Mouse (Mus musculus): Measurements from ENCODE around the gene Sorcs2.
A peak's percentile ranks its signal among the peaks of the same experiment; 100 is the strongest.

Gene Sorcs2

DNA sequence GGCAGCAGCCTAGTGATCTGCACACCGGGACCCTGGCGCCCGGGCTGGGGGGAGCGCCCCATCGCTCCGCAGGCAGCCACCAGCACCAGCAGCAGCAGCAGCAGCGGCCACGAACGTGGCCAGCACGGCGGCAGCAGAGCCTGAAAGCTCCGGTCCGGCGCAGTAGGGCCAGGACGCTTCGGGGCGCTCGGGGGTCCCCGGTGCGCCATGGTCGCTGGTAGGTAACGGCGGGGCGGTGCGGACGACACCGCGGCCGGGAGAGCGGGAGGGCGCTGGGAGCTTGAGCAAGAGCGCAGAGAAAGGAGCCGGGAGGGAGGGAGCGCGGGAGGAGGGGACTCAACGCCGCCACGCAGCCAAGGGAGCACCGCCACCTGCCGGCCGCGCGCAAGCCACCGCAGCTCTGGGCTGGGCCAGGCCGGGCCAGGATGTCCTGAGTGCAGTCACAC lies at the start of gene Sorcs2:
TSS of gene Sorcs2 (minus strand) at position 303 of the 446 bp plus-strand sequence.
- DNase-seq, result peak; percentile 86 to 89

DNA sequence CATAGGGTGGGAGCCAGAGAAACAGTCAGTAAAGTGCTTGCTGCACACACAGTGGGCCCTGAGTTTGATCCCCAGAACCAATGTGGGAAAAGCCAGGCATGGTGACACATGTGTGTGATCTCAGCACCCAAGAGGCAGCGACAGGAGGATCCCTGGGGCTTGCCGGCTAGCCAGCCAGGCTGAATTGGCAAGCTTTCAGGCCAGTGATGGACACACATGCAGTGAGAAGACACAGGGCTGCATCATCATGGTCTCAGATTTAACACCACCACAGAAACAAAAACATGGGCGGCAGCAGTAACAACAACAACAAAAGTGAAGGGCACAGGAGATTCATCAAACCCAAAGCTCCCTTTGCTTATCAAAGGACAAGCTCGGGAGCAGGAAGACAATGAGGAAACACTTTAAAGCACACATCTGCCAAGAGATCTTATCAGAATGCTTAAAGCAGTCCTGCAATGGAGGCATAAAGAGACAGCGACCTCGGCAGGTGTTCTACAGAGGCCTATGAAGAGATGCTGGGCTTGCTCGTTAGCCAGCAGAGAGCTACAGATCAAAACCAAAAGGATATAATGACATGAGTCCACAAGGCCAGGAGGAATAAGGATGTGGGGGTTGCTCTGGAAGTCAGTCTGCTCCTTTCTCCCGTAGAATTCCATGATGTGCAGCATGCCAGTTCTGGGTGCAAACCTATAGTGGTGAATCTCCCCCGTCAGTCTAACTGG lies 48.4 kb upstream of the Sorcs2 start:
- no peak for DNase-seq

DNA sequence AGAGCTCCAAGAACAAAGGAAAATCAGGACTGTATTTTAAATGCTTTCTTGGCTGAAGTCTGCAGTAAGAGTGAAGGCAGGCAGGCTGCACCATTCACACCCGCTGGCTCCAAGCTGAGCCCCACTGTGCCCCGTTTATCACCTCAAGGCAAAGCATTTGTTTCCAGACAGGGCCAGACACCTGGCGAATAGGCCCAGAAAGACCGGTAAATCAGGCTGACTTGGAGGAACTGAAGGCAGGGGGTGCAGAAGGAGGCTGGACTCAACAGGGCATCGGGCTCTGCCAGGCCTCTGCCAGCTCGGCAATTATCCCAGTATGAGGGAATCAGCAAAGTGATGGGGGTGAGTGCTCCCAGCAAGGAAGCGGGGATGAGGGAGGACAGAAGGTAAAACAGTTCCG lies 47.1 kb upstream of the Sorcs2 start:
- no peak for DNase-seq

DNA sequence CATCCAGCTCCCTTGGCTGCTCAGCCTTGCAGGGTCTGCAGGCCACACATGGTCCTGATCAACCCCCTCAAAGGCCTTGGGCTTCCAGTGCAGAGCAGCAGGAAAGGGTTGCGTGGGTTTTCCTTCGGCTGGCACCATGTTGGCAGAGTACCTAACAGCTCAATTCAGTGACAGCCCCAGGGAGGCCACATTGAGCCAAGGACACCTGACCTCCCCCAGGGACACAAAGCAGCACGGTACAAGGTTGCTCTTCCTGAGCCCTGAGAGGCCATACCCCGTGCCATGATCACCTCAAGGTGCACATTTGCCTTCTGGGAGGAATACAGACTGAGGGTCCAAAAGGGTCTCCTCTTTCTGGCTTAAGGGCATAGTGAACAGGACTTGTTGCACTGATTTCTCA lies 46.7 kb upstream of the Sorcs2 start:
- DNase-seq, result no peak

DNA sequence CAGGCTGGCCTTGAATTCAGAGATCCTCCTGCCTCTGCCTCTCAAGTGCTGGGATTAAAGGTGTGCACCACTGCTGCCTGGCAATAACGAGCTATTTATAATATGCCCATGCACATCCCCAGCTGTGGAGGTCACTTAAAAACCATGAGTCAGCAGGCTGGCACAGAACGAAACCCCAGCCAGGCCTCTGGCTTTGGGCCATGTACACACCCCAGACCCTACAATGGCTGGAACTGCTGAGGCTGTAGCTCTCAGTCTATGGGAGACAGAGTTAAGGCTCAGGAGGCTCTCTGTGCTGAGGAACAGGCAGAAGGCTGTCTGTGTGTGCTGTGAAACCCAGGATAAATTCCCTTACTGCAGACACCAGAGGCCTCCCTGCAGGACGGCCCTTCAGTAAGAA lies 42.8 kb upstream of the Sorcs2 start:
- no peak for DNase-seq

DNA sequence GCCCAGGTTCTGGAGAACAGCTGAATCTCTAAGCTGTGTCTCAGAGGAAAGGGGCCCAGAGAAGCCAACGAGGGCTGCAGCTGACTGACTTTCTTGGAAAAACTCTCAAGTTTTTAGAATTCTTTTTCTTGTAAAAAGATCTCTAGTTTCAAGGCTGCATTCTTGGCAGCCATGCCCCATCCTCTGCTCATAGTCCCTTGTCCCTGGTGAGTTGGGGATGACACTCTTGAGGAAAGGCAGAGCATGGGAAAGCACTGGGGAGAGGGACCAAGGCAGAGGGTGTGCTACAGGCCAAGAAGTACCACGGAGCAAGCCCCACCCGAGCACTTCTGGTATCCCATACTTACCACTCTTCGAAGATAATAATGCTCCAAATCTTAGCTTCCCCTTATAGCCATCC lies 38.9 kb upstream of the Sorcs2 start:
- DNase-seq, result no peak

DNA sequence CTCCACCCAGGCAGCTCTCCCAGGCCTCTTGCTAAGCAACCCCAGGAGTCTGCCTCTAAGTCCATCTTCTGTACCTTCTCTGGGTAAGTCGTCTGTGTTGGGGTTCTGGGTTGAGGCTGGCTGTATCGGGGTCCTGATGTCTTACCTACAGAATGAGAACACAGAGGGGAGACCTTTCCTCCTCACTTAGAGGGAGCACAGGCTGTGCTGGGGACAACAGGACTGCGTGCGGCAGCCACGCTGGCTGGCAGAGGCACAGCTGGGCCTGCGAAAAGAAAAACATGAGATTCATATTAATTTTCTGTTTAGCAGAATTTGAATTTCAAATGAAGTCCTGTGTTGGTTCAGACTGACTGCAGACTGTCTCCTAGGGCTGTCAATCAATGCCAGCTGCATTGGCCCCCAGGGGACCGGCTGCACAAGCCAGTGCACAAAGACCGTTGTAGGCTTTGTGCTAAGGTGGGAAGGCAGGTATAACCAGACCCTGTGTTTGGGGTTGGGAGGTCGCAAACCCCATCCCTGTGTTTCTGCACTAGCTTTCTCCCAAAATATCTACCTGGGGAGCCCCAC lies 36.5 kb upstream of the Sorcs2 start:
- no peak for DNase-seq

DNA sequence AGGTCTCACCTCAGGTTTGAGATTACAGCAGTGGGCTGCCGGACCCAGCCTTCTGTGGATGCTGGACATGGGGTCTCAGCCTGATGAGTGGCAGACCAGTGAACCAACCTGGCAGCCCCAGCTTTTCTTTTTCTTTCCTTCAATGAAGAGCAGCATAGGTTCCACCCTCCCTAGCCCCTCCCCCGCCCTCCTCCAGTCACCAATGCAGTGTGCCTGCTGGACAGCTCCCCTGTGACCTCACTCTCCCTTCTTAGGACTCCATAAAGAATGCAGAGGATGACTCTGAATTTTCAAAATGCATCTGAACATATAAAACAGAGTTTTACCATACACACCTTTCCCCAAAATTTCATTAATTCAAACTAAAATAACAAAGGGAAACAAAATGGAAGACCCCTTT lies 33.8 kb upstream of the Sorcs2 start:
- DNase-seq, result peak in 1 of 2 experiments; percentile 21

DNA sequence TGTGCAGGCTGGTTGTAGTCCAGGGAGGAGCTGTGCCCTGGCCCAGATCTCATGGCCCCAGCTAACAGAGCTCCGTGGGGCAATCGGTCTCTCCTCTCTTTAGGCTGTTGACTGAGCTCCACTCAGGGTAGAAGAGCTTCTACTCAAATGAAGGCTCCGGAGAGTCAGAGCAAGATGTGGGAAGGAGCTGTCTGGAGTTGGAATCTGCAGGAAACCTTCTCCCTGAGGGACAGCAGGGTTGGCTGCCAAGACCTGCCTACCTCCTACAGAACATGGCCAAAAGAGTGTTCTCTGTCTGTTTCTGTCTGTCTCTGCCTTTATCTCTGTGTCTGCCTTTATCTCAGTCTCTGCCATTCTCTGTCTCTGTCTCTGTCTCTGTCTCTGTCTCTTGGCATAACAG lies 31.6 kb upstream of the Sorcs2 start:
- DNase-seq, result peak in 1 of 2 experiments; percentile 13

DNA sequence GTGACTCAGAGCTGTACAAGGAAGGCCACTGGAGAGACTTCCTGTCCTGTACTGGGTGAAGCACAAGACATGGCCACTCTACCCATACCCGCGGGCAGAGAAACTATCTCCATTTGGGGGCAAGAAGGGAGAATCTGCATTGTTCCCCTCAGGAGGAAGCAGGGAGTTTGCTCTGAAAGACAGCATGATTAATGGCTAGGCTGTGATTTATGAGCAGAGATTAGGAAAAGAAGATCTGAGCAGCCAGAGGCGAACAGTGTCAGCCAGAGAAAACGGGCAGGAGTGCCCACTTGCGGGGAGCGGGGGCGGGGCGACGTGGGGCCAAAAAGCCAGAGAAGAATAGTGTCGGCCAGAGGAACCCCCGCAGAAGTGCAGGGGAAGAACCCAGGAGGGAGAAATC lies 29.9 kb upstream of the Sorcs2 start:
- peak in 1 of 2 experiments; percentile 14 for DNase-seq

DNA sequence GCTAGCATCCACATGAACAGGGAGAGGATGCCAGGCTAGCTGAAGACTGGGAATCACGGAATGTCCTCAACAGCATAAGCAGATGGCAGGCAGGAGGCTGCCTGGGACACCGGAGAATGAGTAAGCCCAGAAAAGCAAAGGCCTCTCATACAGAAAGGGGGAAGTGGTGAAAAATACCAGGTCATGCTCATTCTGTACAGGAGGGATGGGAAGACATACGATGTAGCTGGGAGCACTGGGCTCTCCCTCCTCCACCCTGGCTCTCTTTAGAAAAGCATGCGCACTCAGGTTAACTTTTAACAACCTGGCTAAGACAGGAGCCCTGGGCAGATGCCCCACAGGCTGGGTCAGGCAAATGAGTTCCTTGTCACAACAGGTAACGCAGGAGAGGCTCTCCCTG lies 28.5 kb upstream of the Sorcs2 start:
- peak; percentile 64 to 84 for DNase-seq

DNA sequence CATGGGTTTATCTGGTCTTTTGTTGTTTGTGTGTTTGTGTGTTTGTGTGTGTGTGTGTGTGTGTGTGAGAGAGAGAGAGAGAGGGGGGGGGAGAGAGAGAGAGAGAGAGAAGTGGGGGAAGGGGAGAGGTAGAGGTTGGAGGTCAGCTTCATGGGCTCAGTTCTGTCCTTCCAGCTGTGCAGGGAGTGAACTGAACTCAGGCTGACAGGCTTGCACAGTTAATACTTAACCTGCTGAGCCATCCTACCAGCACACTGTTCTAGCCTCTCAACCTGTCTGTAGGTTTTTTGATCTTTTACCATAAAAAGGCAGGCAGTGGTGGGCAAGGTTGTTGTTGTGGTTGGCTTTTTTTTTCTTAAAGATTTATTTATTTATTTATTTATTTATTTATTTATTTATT lies 26.7 kb upstream of the Sorcs2 start:
- peak; percentile 17 to 55 for DNase-seq

DNA sequence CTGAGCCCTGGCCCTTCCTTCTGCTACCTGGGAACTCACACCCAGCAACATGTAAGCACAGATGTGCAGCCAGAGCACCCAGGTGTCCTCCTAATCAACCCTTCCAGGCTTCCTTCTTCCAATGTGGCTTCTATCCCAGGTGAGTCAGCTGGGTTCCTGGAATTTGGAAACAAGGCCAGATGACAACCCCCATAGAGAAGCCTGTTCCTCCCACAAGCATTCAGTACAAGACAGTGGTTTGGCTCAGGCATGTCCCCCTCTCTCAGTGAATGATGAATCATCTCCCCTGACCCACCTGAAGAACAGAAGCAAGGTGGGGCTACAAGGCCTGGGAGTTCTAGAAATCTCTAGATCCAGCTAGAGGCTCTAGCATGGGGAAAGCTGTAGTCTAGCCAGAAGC lies 24.8 kb upstream of the Sorcs2 start:
- no peak for DNase-seq

DNA sequence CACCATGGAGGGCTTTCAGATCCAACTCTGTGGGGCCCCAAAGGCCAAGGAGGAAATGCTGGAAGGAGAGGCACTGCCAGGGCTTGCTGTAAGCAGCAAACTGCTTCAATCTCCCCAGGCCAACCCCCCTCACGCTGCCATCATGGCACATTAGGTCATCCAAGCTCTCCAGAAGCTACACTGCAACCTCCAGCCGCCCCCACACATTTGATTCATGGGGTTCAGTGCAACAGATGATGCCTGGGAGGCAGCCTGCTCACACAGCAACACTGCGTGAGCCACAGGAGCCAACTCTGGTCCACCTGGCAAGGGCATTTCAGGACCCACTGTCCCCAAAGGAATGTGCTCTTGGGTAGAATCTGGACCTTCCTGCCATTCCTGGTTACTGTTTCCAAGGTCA lies 21.9 kb upstream of the Sorcs2 start:
- peak in 1 of 2 experiments; percentile 19 for DNase-seq

DNA sequence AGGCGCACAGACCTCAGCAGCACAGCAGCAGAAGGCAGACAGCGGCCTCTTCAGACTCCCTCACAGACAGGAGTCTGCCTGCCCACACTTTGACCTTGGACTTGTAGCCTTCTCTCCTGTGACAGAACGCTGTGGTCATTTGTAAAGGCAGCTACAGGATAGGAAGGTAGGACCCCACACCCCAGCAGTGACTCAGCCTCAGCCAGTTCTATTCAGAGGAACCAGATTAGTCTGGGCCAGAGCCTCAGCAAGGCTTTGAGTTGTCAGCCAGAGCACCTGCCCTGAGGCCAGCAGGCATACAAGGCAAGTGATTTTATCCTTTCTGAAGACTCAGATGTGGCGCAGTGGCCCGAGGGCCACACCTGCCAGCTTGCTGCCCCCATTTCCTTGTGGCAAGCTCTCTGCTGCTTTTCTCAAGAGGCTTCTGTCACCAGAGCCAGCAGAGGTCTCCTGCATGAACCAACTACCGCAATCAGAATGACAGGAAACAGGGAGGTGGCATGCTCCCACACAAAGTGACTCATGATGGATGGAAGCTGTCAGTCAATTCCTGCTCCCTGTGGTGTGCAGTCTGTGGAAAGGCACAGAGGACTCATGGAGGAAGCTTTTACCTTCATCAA lies 16.9 kb upstream of the Sorcs2 start:
- DNase-seq, result peak in 1 of 2 experiments; percentile 13

DNA sequence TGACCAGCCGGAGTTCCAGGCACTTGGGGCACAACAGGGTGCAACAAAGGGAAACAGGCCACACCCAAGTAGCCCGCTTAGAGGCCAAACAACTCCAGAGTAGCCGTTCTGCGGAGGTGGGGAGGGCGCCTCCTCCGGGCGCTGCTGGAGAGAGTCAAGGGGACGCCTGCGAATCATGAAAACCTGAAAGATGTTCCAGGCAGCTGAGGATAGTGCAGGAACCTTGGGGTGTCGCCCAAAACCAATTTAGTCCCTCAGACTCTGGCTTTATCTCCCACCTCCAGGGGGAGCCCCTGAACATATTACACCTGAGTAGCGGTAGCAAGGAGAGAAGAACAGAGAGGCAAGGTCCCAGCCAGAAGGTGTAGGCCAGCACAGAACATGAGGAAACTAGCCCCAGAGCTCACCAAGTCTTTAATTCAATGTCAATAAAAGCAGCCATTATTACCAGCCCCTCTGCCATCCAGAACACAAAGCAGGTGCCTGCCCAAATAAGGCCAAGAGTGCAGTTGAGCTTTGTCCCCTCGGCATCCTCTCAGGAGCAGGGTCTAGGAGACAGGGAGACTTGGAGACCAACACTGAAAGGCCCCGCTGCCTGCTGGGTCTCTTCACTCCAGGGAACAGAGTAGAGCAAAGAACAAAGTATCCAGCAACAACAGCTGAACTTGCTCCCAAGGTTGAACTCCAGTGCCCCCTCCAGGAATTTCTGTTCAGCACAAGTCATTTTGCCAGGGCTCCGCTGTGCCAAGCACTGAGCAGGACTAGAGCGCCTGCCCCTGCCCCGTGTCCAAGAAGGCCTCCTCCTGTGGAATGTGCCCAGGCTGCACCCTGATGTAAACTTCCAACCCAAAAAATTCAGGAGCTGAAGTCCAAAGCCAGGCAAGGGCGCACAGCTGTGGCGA lies 775 bp upstream of the Sorcs2 start:
- DNase-seq, result peak; percentile 79 to 89

DNA sequence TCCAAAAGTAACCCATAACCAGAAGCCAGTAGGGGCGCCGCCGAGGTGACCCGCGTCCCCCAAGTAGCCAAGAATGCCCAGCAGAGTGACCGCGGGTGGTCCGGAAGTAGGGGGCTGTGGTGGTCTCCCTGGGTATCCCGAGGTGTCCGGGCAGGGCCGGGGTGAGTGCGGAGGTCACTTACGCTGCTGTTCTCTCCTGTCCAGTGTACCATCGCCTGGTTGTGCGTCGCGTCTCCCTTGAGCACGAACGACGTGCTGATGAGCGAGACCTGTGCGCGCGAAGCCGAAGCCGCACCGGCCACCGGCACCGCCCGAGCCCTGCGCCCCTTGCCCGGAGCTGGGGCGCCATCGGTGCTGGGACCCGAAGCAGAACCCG lies 567 bp downstream of the Sorcs2 start:
- DNase-seq, result peak; percentile 5 to 36

DNA sequence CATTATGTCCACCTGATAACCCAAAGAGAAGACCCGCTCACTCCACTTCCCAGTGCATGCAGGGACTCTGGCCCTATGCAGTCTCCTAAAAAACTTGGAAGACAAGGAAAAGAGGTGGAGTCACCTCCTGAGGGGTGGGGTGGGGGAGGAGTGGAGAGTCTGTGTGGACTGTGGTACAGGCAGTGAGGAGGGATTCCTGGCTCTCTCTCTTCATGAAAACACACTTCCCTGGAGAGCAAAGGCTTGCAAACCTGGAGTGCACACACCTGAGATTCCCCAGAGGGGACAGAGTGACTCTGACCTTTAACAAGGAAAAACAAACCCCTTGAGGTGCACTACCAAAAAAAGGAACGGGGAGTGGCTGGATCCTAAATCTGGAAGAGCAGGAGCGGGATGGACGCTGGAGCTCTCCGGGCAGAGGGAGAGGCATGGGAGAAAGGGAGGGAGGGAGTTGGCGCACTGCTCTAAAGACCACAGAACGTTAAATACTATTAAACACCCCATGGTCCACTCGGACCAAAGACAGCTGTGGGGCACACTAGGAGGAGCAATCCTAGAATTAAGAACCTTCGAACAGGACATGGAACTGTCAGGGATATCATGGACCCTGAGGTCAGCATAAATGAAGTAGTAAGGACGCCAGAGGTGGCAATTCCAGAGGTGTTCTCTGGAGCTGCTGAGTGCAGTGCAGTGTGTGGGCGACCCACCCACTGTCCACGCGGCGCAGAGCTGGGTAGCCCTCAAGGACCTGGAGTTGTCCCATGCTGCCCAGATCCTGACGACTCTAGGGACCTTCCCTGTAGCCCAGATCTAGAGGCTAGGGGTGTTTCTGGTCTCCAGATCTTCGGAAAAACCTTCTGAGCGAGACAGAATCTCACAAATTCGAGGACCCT lies 1.2 kb downstream of the Sorcs2 start:
- DNase-seq, result peak in 1 of 2 experiments; percentile 45

DNA sequence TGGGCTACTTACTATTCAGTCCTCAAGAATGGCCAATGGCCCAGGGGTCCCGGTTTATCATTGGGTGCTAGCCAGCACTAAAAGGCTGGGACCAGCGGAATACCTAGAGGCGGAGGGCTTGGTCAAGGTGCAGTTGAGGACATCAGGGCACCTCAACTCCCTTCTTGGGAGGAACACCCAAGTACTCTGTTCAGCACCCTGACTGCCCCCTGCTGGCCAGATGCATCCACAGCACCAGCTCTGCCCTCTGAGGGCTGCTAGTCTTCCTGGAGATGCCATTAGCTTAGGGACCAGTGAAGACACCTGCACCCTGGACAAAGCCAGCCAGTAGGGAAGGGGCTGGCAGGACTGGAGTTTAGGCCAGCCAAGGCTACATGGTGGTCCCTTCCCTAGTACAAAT lies 1.9 kb downstream of the Sorcs2 start:
- DNase-seq, result peak; percentile 79 to 81

DNA sequence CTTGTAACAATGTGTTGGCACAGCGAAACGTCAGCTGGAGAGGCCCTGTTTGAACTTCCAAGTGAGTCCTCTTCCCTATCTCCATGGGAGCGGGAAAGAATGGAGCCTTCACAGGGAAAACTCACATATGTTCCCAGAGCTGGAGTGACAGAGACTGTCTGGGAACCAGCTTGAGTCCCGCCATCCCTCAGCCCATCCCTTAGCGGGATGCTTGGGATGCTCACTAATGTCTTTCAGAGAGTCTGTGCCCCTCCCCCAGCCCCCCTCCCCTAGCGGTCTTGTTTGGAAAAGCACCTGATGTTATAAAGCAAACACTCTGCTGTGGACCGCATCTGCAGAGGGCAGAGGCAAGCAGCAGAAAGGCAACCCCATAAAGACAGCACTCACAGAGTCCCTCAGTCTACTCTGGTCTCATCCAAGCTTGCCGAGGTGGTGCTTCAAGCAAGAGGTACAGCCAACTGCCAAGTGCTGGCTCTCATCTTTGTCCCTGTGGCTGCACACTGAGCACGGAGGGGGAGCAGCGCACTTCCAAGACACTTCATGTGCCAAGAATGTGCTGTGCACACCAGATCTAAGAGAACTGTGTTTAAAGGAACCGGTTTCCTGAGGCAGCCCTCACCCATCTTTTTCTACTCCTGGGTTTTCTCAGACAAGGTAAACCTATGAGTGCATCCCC lies 3.0 kb downstream of the Sorcs2 start:
- peak in 1 of 2 experiments; percentile 18 for DNase-seq

DNA sequence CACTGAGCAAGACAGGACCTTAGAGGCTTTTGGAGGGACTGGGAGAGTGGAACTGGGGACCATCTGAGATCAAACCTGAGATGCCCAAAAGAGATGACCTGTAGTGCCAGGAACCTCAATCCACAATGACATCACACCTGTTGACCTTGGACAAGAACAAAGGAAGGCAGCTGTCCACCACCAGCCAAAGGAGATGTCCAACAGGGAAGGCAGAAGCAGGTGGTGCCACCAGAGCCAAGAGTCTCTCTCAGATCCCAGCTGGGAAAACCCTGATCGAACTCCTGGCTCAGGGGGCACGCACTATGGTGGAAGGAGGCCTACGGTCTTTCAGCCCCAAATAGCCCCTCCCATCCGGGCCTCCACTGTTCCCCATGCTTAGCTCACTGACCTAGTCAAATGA lies 6.2 kb downstream of the Sorcs2 start:
- DNase-seq, result peak in 1 of 2 experiments; percentile 37

DNA sequence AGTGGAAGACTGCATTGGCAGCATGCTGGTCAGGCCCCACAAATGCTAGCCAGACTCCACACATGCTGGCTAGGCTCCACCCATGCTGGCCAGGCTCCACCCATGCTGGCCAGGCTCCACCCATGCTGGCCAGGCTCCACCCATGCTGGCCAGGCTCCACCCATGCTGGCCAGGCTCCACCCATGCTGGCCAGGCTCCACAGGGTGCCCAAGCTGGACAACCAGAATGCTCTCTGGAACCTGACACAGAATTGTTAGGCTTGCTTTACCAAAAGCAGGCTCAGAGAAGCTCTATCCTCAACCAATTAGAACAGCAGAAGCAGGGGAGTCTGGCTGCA lies 7.4 kb downstream of the Sorcs2 start:
- peak; percentile 20 to 33 for DNase-seq
